In genomic region chr1:194223015-194223414, GRCm38 (mm10) we compare ENCODE assay signal across 8 mouse cellular contexts.
DNase-seq lines count a peak whose midpoint lies in the region; ATAC-seq and TF ChIP-seq lines count a peak whose summit lies in the region.

No protein-coding gene starts in this region.

- no peak overlapping the region for H3K9ac ChIP-seq in MEL (ENCODE audit: control insufficient read depth, low read depth, low read length, poor library complexity, severe bottlenecking)
- H3K9ac ChIP-seq in forebrain, embryonic 16.5 days (replicated peaks; ENCODE audit: low read depth, low read length): no peak overlapping the region
- no peak overlapping the region for H3K9ac ChIP-seq in lung, embryonic 14.5 days

- no peaks in the 10 kb centered on the region for H3K4me1 ChIP-seq in MEL (ENCODE audit: control insufficient read depth in 1 of 2, insufficient read depth in 2 of 2, low read length in 2 of 2)
- peaks cover 40% of the 10 kb centered on the region for H3K4me1 ChIP-seq in forebrain, embryonic 16.5 days (replicated peaks; ENCODE audit: control insufficient read depth, insufficient read depth, low read length)
- peaks cover 4% of the 10 kb centered on the region for H3K4me1 ChIP-seq in lung, embryonic 14.5 days (ENCODE audit: insufficient read depth)

- DNase-seq in MEL (ENCODE audit: low read depth, low spot score): peak; percentile 43
- DNase-seq in cerebellum, adult 11-12 months: peak; percentile 11
- DNase-seq in heart, postnatal 4 days: peak; percentile 86
- DNase-seq in layer of hippocampus, adult 2 months (ENCODE audit: low spot score in 2 of 2): peak; percentile 54 to 68
- DNase-seq in lung, embryonic 14.5 days: peak; percentile 96
- peak; percentile 78 for DNase-seq in ovary, postnatal 36 days (ENCODE audit: low spot score)
- peak; percentile 66 for DNase-seq in thymus, postnatal 25 days

- ATAC-seq in forebrain, embryonic 16.5 days: peak; percentile 39; the same call in 1 of the 2 replicates
- peak; percentile 94 for ATAC-seq in lung, embryonic 14.5 days (ENCODE audit: insufficient read depth)

- no peak overlapping the region for H3K27ac ChIP-seq in MEL (ENCODE audit: control insufficient read depth, low read depth, low read length)
- no peak overlapping the region for H3K27ac ChIP-seq in forebrain, embryonic 16.5 days (ENCODE audit: low read length)
- H3K27ac ChIP-seq in layer of hippocampus, adult 2 months: no peak overlapping the region
- H3K27ac ChIP-seq in lung, embryonic 14.5 days (ENCODE audit: low read depth): no peak overlapping the region

- H3K9me3 ChIP-seq in MEL (replicated peaks; ENCODE audit: insufficient read depth, low read length): no peaks in the 10 kb centered on the region
- no peaks in the 10 kb centered on the region for H3K9me3 ChIP-seq in forebrain, embryonic 16.5 days (ENCODE audit: control insufficient read depth, low read length)
- H3K9me3 ChIP-seq in lung, embryonic 14.5 days (ENCODE audit: low read depth, low read length): no peaks in the 10 kb centered on the region

- peak; percentile 62 to 78 (median 65) for TF ChIP-seq CTCF in MEL (IDR thresholded peaks at IDR 0.05 in 2 of 3, conservative IDR thresholded peaks at IDR 0.05 in 1 of 3; ENCODE audit: control insufficient read depth in 1 of 3, insufficient read depth in 1 of 3, low read depth in 2 of 3, low read length in 3 of 3, poor library complexity in 1 of 3, severe bottlenecking in 1 of 3)
- TF ChIP-seq CTCF in layer of hippocampus, adult 2 months (conservative IDR thresholded peaks at IDR 0.05): peak; percentile 98
- peak; percentile 96 for TF ChIP-seq CTCF in lung, embryonic 14.5 days (IDR thresholded peaks at IDR 0.05; ENCODE audit: low read depth)

- no peak overlapping the region for H3K4me2 ChIP-seq in forebrain, embryonic 16.5 days (ENCODE audit: low read length)
- H3K4me2 ChIP-seq in lung, embryonic 14.5 days: no peak overlapping the region

- H3K27me3 ChIP-seq in MEL (ENCODE audit: control insufficient read depth in 1 of 2, insufficient read depth in 2 of 2, low read length in 2 of 2): no peaks in the 10 kb centered on the region
- no peaks in the 10 kb centered on the region for H3K27me3 ChIP-seq in forebrain, embryonic 16.5 days (replicated peaks; ENCODE audit: control insufficient read depth, insufficient read depth, low read length)
- no peaks in the 10 kb centered on the region for H3K27me3 ChIP-seq in lung, embryonic 14.5 days (ENCODE audit: insufficient read depth, low read length)

- H3K4me3 ChIP-seq in MEL (ENCODE audit: control insufficient read depth in 1 of 2, insufficient read depth in 1 of 2, low read depth in 2 of 2, low read length in 2 of 2): no peak overlapping the region
- no peak overlapping the region for H3K4me3 ChIP-seq in forebrain, embryonic 16.5 days (replicated peaks; ENCODE audit: low read length)
- no peak overlapping the region for H3K4me3 ChIP-seq in layer of hippocampus, adult 2 months
- no peak overlapping the region for H3K4me3 ChIP-seq in lung, embryonic 14.5 days (ENCODE audit: low read depth, low read length)

- no peak for TF ChIP-seq EP300 in MEL (IDR thresholded peaks at IDR 0.05; ENCODE audit: low read depth in 1 of 2, low read length in 2 of 2)

- peak; percentile 31 for TF ChIP-seq RAD21 in MEL (IDR thresholded peaks at IDR 0.05; ENCODE audit: low read depth, low read length)

- TF ChIP-seq POLR2A in MEL (IDR thresholded peaks at IDR 0.05; ENCODE audit: control insufficient read depth in 1 of 2, insufficient read depth in 1 of 2, low read depth in 1 of 2, low read length in 2 of 2, poor library complexity in 1 of 2): no peak

- no peaks in the 10 kb centered on the region for H3K36me3 ChIP-seq in MEL (ENCODE audit: control insufficient read depth in 1 of 2, insufficient read depth in 2 of 2, low read length in 2 of 2)
- no peaks in the 10 kb centered on the region for H3K36me3 ChIP-seq in forebrain, embryonic 16.5 days (ENCODE audit: control insufficient read depth, insufficient read depth)
- no peaks in the 10 kb centered on the region for H3K36me3 ChIP-seq in lung, embryonic 14.5 days (ENCODE audit: insufficient read depth)

- no peaks in the 10 kb centered on the region for H3K79me2 ChIP-seq in MEL (ENCODE audit: control insufficient read depth, insufficient read depth, low read length, poor library complexity)

- 2% methylated on average over 9 of the region's 9 CpGs for WGBS in forebrain, embryonic 16.5 days
- under 1% methylated on average over 9 of the region's 9 CpGs for WGBS in lung, embryonic 14.5 days

TF ChIP-seq in MEL, 35 proteins besides CTCF, POLR2A, EP300 and RAD21:
- TF ChIP-seq JUND (IDR thresholded peaks at IDR 0.05; ENCODE audit: low read depth, low read length) (no peak), ZC3H11A (IDR thresholded peaks at IDR 0.05; ENCODE audit: low read depth, low read length) (peak; percentile 23; the same call in 1 of the 2 replicates), SMC3 (IDR thresholded peaks at IDR 0.05; ENCODE audit: low read depth, low read length) (peak; percentile 69)

Comparison
In these comparisons a context has a peak if more than half of its experiments do, and no peak if none do; other contexts are left out.
1. DNase-seq: peak in every context shown above with its lines; median percentile 96 in lung, embryonic 14.5 days; 86 in heart, postnatal 4 days; 78 in ovary, postnatal 36 days; 66 in thymus, postnatal 25 days; 61 in layer of hippocampus, adult 2 months; 43 in MEL; 11 in cerebellum, adult 11-12 months.